Mouse (Mus musculus): ENCODE data around the gene Kank3.

- TF ChIP-seq POLR2A (IDR thresholded peaks at IDR 0.05; ENCODE audit: borderline replicate concordance, extremely low read depth, insufficient read depth, insufficient read length, poor library complexity, severe bottlenecking) (no peak), CTCF (IDR thresholded peaks at IDR 0.05; ENCODE audit: borderline replicate concordance, extremely low read depth, insufficient read depth, insufficient read length) (no peak)
Measured at GRCm38 (mm10) chr17:33781124-33781977, 29.0 kb upstream of the Kank3 start, which contains the start of gene Angptl4.

Measured in brain, embryonic 14.5 days (tissue).